Mouse (Mus musculus): ENCODE results near the gene Kdm5b.

Gene Kdm5b

DNA sequence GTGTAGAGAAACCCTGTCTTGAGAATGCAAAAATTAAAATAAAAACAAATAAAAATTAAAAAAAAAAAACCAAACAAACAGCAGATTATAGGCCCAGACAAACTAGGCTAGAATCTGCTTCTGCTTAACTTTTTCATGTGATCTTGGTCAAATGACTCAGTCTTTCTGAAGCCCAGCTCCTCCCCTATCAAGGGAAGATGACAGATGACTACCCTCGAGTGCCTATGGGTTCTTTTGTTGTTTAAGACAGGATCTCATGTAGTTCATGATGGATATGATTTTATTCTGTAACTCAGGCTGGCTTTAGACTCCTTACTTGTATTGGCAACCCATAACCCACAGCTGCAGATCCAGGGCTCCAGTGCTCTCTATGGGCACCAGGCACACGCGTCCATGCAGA, 8.1 kb upstream of the Kdm5b start:
- no peak for DNase-seq

DNA sequence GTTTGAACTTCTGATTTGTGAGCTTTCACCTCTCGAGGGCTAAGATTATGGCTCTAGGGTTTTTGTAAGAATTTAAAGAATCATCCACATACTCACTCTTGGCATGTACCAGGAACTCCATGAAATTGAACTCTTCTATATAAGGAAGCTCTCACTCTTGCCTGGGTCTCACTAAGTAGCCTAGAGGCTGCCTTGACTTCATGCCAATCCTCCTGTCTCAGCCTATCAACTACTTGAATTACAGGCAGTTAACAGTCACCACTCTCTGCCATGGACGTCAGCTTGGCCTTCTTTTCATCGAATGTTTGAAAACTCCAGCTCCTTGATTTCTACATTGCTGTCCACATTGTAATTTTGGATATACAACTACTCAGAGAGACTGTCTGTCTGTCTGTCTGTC, 7.6 kb upstream of the Kdm5b start:
- no peak for DNase-seq

DNA sequence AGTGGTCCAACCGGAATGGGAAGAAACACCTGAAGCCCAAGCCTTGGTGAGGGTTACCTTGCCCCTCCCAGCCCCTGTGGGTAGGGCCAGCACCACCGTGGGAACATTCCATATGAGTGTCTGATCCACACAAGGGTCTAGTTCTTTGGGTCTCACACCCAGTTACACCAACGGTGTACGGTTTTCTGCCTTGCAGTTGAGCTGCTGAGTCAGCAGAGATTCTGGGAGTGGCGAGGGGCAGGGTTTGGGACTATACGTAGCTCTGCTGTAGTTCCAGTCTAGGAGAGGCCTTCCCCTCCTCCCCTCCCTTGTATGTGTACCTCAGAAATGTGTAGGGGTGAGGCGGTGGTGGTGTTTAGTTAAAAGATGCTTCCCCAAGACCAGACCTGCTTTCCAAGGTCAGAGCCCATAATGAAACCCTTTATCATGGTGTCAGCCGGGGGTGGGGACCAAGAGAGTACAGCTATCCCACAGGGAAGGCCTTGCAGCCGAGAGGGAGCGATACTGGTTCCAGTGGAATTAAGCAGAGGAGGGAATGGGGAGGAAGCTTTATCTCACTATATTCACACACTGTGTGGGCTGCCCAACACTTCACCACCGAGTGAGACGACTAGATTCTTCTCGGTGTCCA, 4.6 kb upstream of the Kdm5b start:
- peak; percentile 19 to 47 for DNase-seq

DNA sequence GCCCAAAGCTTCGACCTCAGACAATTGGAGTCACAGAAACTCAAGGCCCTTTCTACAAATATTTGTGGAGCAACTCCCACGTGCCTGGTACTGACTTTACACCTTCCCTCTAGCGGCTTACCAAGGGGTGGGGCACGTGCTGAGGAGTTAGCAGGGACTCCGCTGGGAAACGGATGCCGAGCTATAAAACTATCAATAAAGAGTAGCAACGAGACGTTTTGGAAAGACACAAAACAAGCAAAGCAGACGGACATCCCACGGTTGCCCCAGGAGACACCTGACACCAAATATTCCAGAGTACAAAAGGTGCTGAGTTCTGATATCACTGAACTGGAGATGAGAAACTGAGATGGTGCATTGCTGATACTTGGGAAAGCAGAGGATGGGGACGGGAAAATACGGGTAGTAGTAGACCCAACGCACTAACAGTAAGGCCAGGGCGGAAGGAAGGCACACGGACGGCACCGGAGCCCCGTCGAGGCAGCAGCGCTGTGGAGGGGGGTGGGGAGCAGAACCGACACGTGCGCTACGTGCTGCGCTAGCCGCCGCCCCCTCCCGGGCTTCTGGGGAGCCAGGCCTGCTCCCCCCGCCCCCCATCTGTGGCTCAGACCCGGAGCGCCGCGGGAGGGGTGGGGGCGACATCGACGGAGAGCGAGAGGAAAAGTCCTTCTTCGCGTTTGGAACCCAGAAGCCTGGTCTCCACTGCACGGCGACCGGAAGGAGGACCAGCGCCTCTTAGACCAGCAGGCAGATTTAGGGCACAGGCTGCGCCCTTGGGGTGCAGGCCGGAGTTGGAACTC, 3.9 kb upstream of the Kdm5b start:
- peak; percentile 77 to 86 for DNase-seq

DNA sequence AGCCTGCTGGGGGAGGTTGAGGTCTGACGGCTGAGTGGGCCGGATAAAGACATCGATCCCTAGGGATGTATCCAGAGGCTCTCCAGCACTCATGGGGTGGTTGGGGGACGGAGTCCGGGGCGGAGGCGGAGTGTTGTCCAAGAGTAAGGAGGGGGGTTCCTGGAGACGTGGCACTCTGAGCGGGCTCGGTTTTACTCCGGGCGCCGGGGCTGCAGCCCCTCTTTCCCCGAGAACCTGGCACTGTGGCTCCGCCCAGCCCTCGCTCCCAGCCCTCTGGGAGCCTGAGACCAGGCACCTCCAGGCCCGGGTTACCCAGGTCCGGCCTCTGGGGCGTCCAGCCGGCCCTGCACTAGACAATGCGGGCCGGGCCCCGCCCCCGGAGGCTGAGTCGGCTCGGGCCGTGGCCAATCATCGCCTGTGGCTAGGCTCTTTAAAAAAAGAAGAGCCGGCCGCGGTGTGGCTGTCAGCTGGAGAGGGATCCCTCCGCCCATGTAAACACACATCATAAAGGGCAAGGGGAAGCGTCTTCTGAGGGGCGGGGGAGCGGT, 3.2 kb upstream of the Kdm5b start:
- DNase-seq = peak; percentile 96 to 98

DNA sequence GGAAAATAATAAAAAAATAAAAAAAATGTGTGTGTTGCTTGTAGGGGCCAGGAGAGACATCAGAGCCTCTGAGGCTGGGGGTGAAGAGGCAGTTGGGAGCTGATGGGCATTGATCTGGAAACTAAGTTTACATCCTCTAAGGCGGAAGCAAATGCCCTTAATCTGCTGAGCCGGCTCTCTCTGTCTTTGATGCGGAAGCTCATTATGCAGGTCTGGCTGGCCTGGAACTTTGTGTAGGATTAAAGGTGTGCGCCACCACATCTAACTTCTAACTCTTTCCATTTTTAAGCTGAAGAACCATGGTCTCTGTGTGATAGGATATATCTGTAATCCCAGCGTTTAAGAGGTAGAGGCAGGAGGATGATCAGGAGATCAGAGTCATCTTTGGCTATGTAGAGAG, 1.5 kb upstream of the Kdm5b start:
- no peak for DNase-seq

DNA sequence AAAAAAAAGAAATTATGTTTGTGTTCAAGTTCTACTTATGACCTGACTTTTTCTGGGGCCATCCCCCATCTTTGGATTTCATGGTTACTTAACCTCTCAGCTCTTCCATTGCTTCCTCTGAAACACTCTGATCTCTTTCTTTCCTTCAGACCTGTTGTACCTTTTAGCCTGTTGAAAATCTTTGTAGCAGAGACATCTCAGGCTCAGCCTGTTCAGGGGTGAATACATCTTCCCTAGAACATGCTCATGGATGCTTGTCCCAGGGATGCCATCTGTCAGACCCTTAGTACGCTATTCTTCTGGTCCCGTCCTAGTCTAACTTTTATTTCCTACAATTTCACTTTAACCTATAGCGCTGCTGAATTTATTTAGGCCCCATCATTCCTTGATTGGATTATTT, 745 bp upstream of the Kdm5b start:
- DNase-seq = no peak

DNA sequence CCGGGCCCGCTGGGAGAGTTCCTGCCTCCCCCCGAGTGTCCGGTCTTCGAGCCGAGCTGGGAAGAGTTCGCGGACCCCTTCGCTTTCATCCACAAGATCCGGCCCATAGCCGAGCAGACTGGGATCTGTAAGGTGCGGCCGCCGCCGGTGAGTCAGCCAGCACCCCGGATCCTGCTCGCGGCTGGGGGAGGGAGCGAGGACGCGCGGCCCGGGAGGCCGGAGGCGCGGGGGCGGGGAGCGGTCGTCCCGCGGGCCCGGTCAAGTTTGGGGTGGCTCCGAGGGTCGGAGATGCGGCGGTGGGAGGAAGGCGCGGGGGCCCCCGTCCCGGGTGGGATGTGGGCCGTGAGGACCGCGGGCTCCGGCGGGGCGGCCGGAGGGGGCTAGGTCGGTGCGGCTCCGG, 425 bp downstream of the Kdm5b start:
- DNase-seq = no peak

DNA sequence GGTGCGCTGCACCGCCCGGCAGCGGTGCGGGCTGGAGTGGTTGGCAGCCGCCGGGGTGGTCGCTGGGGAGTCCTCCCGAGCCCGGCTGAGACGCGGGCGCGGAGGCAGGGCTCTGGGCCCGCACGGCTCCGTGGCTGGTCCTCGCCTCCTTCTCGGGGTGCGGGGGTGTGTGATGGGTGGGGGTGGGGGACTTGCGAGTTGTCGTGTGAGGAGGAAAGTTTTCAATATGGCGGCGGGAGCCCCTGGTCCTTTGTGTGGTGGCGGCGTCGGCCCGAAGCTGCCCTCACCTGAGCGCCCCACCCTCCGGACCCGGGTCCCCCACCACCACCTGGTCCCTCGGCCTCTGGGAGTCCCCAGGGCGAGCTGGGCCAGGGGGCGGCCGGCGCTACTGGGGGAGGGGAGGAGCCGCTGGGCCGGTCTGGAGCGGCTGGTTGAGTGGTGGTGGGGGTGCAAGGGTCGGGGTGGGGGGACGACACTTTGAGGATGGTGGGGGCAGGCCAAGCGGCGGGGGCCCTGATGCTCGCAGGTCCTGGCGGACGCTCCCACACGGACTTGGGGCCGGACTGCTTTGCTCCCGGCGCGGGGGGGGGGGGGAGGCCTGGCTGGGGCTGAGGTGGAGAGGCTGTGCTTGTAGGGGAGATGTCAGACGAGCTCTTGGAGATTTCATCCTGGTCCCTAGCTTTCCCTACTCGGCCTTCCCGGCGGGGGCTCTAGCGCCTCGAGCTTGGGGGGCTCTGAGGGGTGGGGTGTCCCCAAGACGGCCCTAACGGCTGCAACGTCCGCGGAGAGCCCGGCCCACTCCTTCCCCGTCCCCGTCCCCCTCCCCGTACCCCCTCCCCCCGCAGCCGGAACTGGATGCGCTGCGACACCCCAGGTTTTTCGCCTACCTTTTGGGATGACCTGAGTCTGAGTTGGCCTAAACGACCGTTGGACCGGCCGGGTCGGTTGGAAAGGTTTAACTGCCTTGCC, 1.1 kb downstream of the Kdm5b start:
- peak; percentile 64 to 72 for DNase-seq

DNA sequence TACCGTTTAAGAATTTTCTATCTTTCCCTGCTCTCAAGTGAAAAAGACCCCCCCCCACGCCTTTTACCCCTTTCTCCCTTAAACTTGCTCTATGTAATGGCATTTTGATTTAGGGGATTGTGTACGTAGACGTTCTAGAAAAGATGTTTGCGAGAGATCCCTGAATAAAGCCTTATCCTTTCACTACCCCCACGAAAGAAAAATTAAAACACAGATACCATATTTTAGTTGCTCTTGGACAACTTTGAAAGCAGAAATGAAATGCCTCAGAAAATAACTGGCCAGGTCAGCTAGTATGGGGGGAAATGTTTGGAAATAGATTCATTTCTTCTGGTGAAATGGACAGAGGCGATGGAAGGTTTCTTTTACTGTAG, 1.8 kb downstream of the Kdm5b start:
- no peak for DNase-seq

DNA sequence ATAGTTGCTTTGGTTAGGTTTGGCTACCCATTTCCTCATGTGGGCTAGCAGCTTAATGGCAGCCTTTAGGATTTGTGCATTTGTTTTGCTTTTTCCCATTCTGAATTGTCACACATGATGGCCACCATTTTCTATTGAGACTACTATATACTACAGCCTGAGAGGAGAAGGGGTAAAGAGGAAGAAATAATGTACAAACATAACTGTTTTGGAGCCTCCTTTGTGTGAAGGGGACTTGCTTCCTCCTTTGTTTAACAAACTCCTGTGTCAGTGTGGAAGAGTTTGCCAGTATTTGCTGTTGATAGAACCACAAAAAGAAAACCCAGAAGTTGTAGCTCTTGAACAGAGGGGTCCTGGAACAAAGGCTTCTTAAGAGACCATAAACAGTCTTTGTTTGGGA, 2.5 kb downstream of the Kdm5b start:
- DNase-seq = no peak

DNA sequence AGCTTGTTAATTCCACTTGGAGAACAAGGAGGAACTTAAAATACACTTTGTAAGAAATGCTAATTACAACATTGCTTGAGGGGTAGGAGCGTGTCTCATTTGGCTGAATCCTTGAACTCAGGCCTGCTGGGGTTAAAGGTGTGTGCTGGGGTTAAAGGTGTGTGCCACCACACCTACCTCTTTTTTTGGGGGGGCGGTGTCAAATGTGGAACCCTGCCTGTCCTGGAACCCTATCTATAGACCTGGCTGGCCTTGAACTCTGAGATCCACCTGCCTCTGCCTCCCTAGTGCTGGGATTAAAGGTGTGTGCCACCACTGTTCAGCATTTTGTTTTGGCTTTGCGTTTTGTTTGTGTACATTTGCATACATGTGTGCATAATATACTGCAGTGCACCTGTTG, 3.8 kb downstream of the Kdm5b start:
- no peak for DNase-seq

DNA sequence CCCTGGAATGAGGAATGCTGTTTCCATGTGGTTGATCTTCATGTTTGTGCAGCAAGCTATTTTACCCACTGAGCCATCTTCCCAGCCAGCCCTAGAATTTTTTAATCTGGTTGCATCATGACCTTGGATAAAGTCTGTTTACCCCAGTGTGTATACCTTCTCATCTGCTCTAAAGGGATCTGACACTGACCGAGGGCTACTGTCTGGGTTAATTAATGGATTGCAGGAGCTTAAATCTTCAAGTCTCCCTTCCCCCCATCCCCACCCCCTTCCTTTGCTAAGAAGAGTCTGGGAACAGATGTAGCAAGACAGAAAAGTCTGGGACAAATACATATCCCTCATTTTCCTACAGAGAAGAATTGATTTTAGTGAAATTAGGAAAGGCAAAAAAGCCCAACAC, 7.5 kb downstream of the Kdm5b start:
- DNase-seq = no peak

DNA sequence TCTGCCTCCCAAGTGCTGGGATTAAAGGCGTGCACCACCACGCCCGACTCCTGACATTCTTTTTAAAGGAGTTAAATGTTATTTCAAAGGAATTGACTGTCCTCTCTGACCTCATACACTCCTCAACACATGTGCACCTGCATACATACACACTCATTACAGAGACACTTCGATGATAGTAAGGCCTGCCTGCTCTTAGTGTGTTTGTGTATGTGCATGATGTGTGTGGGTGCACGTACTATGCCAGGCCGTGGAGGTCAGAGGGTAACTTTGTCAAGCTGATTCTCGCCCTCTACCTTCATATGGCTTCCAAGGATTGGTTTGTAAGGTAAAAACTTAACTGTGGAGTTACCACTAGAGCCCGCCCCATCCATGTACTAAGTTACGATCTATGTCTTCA, 10.2 kb downstream of the Kdm5b start:
- no peak for DNase-seq

DNA sequence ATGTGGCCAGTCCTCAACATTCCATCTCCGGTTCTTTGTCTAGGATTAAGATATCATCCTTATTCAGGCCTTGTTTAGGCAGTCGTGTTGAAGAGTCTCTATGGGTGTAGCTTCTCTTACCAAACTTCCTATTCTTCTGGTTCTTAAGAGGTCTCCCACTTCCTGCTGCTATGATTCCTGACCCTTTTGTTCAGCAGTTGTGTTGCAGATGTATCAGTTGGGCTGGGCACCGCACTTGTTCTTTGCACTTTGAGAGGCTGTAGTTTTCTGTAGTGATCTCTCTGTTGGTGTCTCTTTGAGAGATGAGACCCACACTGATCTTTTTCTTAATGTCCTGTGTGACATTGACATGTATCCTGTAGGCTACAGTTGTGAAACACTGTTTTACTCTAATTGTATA, 10.7 kb downstream of the Kdm5b start:
- no peak for DNase-seq

DNA sequence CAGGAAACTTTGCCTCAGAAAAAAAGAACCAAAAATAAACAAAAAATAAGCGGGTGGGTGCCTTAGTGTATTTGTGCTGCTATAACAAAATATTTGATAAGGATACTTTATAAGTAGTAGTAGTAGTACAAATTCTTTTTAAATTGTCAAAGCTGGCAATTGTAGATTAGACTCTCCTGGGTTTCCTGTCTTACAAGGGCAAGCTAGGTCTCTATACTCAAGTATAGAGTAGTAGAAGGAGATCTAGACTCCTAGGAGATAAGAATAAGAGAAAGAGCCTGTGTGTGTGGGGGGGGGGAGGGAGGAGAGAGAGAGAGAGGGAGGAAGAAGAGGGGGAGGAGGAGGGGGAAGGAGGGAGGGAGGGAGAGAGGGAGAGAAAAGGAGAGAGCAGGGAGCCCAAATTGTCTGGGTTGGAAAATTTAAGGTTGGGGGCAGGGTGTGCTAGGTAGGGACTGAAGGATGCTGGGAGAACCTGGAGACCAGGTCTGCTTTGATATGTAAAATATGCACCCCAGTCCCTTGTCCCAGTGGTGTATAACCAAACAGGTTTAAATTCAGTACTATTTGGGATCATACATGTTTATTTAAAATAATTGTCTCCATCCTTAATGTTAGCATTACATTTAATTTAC, 13.4 kb downstream of the Kdm5b start:
- no peak for DNase-seq

DNA sequence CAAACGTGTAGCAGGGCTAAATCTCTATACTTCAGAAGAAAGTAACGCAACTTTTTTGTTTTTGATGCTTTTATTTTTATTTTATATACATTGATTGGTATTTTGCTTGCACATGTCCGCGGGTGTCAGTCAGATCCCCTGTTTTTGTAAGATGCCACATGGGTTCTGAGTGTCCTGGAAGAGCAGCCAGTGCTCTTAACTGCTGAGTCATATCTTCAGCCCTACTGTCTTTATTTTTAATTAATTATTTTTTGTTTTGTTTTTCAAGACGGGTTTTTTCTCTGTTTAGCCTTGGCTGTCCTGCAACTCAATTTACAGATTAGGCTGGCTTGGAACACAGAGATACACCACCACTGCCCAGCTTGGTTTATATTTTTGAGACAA, 14.0 kb downstream of the Kdm5b start:
- no peak for DNase-seq

DNA sequence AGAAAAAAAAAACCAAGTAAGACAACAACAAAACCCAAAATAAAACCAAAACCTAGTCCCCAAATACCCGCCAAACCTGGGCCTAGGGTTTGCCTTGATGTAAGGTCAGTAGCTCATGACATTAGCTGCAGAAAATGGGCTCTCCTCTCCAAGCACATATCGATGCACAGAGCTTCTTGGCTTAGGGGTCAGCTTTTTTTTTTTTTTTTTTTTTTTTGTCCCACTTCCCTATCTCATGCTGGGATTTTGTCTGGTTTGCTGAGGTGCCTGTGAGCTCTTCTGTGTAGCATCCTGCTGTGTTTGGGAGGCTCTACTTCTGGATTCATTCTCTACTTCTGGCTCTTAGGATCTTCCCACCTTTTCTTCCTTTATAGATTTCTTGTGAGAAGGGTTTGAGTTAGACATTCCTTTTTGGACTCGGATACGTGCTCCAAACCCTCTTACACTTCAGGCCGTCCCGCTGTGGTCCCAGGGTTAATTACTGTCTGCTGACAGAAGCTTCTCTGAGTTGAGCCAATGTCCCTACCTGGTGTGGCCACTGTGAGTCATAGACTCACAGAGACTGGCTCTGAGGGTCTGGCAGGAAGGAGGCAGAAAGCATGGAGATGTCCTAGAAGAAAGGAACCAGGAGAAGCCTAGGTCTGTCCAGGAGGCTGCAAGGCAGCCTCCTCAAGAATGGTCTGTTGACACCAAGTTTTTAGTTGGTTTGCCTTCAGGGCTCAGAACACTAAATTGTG, 17.6 kb downstream of the Kdm5b start:
- DNase-seq = no peak

DNA sequence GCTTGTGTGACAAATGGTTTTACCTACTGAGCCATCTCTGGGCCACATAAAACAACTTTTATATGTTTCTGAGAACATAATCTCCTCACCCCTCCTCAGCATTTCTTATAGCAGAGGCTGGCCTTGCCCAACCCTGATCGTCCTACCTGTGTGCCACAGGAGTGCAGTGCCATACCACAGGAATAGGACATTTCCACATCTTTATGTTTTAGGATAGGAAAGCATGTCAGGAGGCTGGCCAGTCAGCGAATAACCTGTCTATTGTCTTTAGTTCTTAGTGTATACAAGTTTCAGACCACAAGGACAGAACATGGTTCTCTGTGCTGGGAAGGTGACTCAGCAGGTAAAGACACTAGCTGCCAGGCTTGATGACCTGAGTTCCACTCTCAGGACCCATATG, 20.8 kb downstream of the Kdm5b start:
- DNase-seq = no peak

DNA sequence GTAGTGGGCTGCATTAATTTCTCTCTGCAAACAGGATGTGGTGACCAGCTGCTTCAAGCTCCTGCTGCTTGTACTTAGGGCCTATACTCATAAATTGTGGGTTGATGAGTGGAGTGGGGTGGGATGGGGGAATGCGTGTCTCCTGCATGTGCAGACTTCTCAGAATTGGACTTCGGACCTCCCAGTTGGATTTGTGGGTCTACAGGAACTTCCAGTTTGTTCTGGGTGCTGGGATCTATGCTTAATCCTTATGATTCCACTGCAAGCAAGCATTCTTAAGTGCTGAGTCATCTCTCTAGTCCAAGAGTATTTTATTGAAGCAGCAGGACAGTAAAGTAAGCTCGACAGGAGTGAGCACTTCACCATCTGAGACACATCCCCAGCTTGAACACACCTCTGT, 23.6 kb downstream of the Kdm5b start:
- peak in 1 of 2 experiments; percentile 10 for DNase-seq

DNA sequence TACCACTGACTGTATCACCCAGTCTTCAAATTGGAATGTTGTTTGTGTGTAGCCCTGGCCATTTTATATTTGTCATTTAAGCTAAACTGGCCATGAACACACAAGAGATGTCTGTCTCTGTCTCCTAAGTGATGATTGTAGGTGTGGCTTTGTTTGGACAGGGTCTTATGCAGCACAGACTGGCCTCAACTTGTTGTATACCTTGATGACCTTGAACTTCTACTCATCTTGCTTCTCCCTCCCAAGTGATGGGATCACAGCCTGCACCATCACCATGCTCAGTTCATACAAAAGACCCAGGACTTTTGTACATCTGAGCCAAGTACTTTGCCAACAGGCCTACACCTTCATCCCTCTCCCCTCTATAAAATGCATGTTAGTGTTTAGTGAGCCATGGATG, 29.7 kb downstream of the Kdm5b start:
- DNase-seq = no peak

DNA sequence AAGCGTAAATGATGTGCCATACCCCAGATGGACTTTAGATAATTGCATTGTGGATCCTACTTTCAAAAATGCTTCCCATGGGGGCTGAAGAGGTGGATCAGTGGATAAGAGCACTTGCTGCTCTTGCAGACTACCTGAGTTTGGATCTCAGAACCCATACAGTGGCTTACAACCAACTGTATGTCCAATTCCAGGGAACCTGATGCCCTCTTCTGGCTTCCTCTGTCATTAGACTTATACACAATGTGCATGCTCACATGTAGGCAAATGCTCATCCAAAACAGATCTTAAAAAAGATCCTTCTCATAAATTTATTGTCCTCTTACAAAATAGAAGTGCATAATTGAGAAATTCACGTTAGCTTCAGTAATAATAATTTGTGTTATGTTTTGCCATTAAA, 31.8 kb downstream of the Kdm5b start:
- no peak for DNase-seq

Measured in kidney, postnatal 4 days (tissue).